Mouse (Mus musculus): ENCODE data around the gene C3. TPM values are rescaled to one million over a fixed set of nuclear protein-coding genes. Genes with fewer than 3 reads are reported as not detected.
A peak's percentile ranks its signal among the peaks of the same experiment; 100 is the strongest.

Gene C3
- total and polyA plus RNA-seq, 3 experiments = 91.5 to 119 (median 91.6) TPM

DNA sequence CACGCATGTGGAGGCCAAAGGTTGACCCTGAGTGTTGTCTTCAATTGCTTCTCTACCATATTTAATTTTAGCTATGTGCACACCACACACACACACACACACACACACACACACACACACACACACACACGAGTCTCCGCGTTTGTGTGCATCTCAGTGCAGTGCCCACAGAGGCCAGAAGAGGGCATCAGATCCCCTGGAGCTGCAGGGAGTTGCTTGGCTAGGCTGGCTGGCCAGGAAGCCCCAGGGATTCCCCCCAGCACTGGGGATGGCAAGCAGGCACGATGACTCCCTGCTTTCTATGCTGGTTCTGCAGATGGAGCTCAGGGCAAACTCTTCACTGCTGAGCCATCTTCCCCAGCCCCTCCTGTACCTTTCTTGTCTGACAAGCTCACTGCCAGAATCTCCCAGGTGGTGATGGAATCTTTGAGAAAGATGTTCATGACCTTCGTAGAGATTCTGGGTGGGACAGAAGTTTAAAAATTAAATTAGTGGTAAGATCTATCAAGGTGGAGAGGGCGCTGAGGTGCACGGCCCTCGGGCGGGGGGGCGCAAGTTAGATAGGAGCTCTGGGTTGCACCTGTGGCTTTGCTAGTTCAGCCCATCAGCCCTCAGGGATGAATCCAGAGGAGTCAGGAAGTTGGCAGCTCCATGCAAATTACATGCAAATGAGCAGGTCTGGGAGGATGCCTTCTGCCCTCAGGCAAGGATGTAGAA, 8.6 kb downstream of the C3 start:
- Histone ChIP-seq H3K9ac (ENCODE audit: low read depth, low read length) (no peak overlapping the region), H3K4me1 (ENCODE audit: control insufficient read depth, insufficient read depth, low read length) (no peaks in the 10 kb centered on the region), H3K27me3 (ENCODE audit: control insufficient read depth, insufficient read depth, low read length) (peaks cover 2% of the 10 kb centered on the region; the same call in 1 of the 2 replicates), H3K4me3 (no peak overlapping the region), H3K36me3 (ENCODE audit: control insufficient read depth, insufficient read depth, low read length) (no peaks in the 10 kb centered on the region), H3K27ac (no peak overlapping the region), H3K79me2 (replicated peaks; ENCODE audit: control insufficient read depth, insufficient read depth, low read length) (no peaks in the 10 kb centered on the region)
- intact Hi-C loops (cut with DNase I) = loop anchor here (1.0 kb wide), 1 partner anchor 116 kb away; no protein-coding TSS in a partner anchor
- TF ChIP-seq POLR2A (IDR thresholded peaks at IDR 0.05; ENCODE audit: insufficient read depth, low read depth, low read length) (no peak), EP300 (IDR thresholded peaks at IDR 0.05; ENCODE audit: insufficient read depth, low read depth, low read length) (0 out of 2 replicates have a peak, but pooled peaks have one; percentile 46), CTCF (IDR thresholded peaks at IDR 0.05) (peak; percentile 69)
- WGBS = 20% methylated on average over 11 of the region's 11 CpGs
- DNase-seq = peak; percentile 74 to 86

DNA sequence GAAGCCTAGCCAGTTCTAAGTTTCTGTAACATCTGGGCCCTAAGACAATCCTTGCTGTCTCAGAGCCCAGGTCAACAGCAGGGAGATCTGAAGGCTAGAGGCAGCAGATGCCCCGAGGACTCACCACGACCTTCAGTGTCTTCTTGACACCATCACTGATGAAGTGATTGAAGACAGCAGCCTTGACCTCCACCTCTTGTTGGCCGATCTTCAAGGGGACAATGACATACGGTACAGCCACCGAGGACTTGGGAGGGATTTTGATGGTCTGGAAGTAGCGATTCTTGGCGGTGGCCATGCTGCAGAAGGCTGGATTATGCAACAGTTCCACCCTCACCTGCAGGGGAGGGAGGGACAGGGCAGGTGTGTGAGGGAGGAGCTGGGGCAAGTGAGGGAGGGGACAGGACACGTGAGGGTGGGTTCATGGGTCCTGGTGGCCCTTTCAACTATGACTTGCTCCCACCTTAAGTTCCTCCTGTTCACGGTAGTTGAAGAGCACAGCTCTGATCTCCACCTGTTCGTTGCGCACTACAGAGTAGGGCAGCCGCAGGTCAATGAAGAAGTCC, 9.5 kb downstream of the C3 start:
- no peaks in the 10 kb centered on the region for H3K4me1 ChIP-seq (ENCODE audit: control insufficient read depth, insufficient read depth, low read length)
- H3K27me3 ChIP-seq (ENCODE audit: control insufficient read depth, insufficient read depth, low read length) = no peaks in the 10 kb centered on the region; the same call in 1 of the 2 replicates
- DNase-seq = peak in 1 of 2 experiments; percentile 13
- TF ChIP-seq POLR2A (IDR thresholded peaks at IDR 0.05; ENCODE audit: insufficient read depth, low read depth, low read length) = no peak
- TF ChIP-seq EP300 (IDR thresholded peaks at IDR 0.05; ENCODE audit: insufficient read depth, low read depth, low read length) = no peak
- TF ChIP-seq CTCF (IDR thresholded peaks at IDR 0.05) = no peak
- no peak overlapping the region for H3K27ac ChIP-seq
- no peaks in the 10 kb centered on the region for H3K79me2 ChIP-seq (replicated peaks; ENCODE audit: control insufficient read depth, insufficient read depth, low read length)
- intact Hi-C loops (cut with DNase I) = no loop called here
- no peaks in the 10 kb centered on the region for H3K36me3 ChIP-seq (ENCODE audit: control insufficient read depth, insufficient read depth, low read length)
- no peak overlapping the region for H3K9ac ChIP-seq (ENCODE audit: low read depth, low read length)
- H3K4me3 ChIP-seq = no peak overlapping the region
- 69% methylated on average over 12 of the region's 12 CpGs for WGBS

DNA sequence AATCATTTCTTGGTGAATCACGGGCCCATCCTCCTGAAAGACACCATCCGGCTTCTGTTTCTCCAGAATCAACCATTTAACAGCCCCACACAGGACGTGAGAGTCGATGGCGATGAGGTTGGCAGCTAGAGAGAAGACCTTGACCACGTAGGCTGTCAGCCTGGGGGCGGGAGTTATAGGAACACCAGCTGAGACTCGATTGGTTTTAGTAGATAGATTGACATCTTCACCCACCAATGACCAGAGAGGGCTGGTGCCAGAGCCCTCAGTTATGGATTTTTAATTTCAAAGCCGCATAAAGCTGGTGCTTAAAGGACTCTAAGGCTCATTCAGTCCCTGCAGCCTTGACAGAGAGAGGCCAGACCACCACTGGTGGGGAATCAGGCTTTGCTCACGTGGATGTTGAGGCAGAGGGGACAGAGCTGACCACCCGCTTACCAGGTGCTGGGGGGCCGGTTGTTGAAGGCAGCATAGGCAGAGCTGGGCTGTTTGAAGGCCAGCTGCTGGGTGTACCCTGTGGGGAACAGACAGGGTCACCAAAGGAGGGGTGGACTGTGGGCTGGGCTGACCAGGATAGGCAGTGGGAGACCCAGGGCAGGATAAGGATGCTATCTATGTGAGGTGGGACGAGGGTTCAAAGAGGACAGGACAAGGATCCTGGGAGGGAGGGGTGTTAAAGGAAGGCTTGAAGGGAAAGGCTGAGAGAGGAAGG, 13.1 kb downstream of the C3 start:
- no peak for DNase-seq
- Histone ChIP-seq H3K36me3 (ENCODE audit: control insufficient read depth, insufficient read depth, low read length) (no peaks in the 10 kb centered on the region), H3K27ac (no peak overlapping the region), H3K27me3 (ENCODE audit: control insufficient read depth, insufficient read depth, low read length) (no peaks in the 10 kb centered on the region), H3K4me1 (ENCODE audit: control insufficient read depth, insufficient read depth, low read length) (no peaks in the 10 kb centered on the region), H3K4me3 (no peak overlapping the region), H3K9ac (ENCODE audit: low read depth, low read length) (no peak overlapping the region), H3K79me2 (replicated peaks; ENCODE audit: control insufficient read depth, insufficient read depth, low read length) (no peaks in the 10 kb centered on the region)
- TF ChIP-seq CTCF (IDR thresholded peaks at IDR 0.05) (no peak), POLR2A (IDR thresholded peaks at IDR 0.05; ENCODE audit: insufficient read depth, low read depth, low read length) (no peak)
- intact Hi-C loops (cut with DNase I) = no loop called here
- 36% methylated on average over 13 of the region's 13 CpGs for WGBS

DNA sequence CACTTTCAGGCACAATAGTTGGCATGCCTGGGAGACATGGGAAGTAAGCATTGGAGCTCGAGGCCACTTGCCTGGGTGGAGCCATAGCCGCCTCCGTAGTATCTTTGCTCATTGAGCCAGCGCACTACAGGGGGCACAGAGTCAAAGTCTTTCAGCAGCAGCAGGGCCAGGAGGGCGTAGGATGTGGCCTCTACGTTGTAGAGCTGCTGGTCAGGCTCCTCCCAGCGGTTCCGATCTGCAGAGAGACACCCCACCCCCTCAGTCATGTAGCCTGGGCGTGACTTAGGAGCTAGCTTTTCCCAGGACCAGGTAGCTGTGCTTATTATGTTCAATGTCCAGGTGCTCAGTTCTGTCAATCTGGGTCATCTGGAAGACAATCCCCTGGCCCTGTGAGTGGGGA, 16.4 kb downstream of the C3 start:
- H3K4me3 ChIP-seq = no peak overlapping the region
- no peaks in the 10 kb centered on the region for H3K79me2 ChIP-seq (replicated peaks; ENCODE audit: control insufficient read depth, insufficient read depth, low read length)
- intact Hi-C loops (cut with DNase I) = no loop called here
- no peaks in the 10 kb centered on the region for H3K27me3 ChIP-seq (ENCODE audit: control insufficient read depth, insufficient read depth, low read length)
- no peak for DNase-seq
- no peaks in the 10 kb centered on the region for H3K36me3 ChIP-seq (ENCODE audit: control insufficient read depth, insufficient read depth, low read length)
- no peak overlapping the region for H3K9ac ChIP-seq (ENCODE audit: low read depth, low read length)
- TF ChIP-seq CTCF (IDR thresholded peaks at IDR 0.05) (no peak), EP300 (IDR thresholded peaks at IDR 0.05; ENCODE audit: insufficient read depth, low read depth, low read length) (no peak), POLR2A (IDR thresholded peaks at IDR 0.05; ENCODE audit: insufficient read depth, low read depth, low read length) (no peak)
- no peak overlapping the region for H3K27ac ChIP-seq
- 57% methylated on average over 9 of the region's 9 CpGs for WGBS
- H3K4me1 ChIP-seq (ENCODE audit: control insufficient read depth, insufficient read depth, low read length) = no peaks in the 10 kb centered on the region

DNA sequence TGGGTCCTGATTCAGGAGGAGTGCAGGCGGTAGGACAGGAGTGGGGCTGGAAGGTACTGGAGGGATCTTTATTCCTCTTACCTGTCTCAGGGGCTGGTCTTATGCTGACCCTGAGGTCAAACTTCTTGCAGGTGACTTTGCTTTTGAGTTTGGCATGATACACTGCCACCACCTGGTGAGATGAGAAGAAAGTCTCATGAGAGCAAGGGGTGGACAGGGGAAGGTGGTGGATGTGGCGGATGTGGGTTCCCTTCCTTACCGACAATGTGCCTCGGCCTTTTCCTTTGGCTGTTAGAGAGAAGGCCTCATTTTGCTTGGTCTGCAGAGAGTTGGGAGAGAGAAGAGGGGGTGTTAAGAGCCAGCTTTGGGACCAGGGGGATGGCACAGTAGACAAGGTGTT, 18.6 kb downstream of the C3 start:
- TF ChIP-seq CTCF (IDR thresholded peaks at IDR 0.05) (0 out of 2 replicates have a peak, but pooled peaks have one; percentile 4), EP300 (IDR thresholded peaks at IDR 0.05; ENCODE audit: insufficient read depth, low read depth, low read length) (no peak)
- intact Hi-C loops (cut with DNase I) = no loop called here
- Histone ChIP-seq H3K4me3 (no peak overlapping the region), H3K27me3 (ENCODE audit: control insufficient read depth, insufficient read depth, low read length) (no peaks in the 10 kb centered on the region), H3K79me2 (replicated peaks; ENCODE audit: control insufficient read depth, insufficient read depth, low read length) (no peaks in the 10 kb centered on the region), H3K9ac (ENCODE audit: low read depth, low read length) (no peak overlapping the region), H3K4me1 (ENCODE audit: control insufficient read depth, insufficient read depth, low read length) (no peaks in the 10 kb centered on the region), H3K36me3 (ENCODE audit: control insufficient read depth, insufficient read depth, low read length) (no peaks in the 10 kb centered on the region), H3K27ac (no peak overlapping the region)
- 55% methylated on average over 4 of the region's 4 CpGs for WGBS
- no peak for DNase-seq

DNA sequence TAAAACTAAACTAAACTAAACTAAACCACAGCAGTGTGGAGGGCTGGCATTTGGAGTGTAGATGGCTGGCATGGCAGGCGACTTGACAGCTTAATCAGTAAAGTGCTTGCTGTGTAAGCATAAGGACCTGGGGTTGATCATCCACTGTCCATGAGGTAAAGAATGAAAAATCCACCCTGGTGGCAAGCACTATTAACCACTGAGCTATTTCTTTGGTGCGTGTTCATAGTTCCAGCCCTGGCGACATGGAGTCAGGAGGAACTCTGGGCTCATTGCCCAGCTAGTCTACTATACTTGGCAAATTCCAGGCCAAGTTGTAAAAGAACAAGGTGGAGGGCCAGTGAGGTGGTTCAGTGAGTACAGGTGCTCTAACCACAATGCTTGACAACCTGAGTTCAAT, 20.0 kb downstream of the C3 start:
- DNase-seq = no peak

More for the DNA sequence above, 20.0 kb downstream of the C3 start:
- no peaks in the 10 kb centered on the region for H3K4me1 ChIP-seq (ENCODE audit: control insufficient read depth, insufficient read depth, low read length)
- no peaks in the 10 kb centered on the region for H3K79me2 ChIP-seq (replicated peaks; ENCODE audit: control insufficient read depth, insufficient read depth, low read length)
- 52% methylated on average over 3 of the region's 3 CpGs for WGBS
- H3K27me3 ChIP-seq (ENCODE audit: control insufficient read depth, insufficient read depth, low read length) = no peaks in the 10 kb centered on the region
- no peak overlapping the region for H3K9ac ChIP-seq (ENCODE audit: low read depth, low read length)
- intact Hi-C loops (cut with DNase I) = no loop called here
- H3K27ac ChIP-seq = no peak overlapping the region
- H3K4me3 ChIP-seq = no peak overlapping the region
- TF ChIP-seq POLR2A (IDR thresholded peaks at IDR 0.05; ENCODE audit: insufficient read depth, low read depth, low read length) = no peak
- no peak for TF ChIP-seq CTCF (IDR thresholded peaks at IDR 0.05)
- no peak for TF ChIP-seq EP300 (IDR thresholded peaks at IDR 0.05; ENCODE audit: insufficient read depth, low read depth, low read length)
- no peaks in the 10 kb centered on the region for H3K36me3 ChIP-seq (ENCODE audit: control insufficient read depth, insufficient read depth, low read length)

All from heart, adult 2 months (tissue).